21 mouse cellular contexts compared by ENCODE assay signal in the genomic region with DNA sequence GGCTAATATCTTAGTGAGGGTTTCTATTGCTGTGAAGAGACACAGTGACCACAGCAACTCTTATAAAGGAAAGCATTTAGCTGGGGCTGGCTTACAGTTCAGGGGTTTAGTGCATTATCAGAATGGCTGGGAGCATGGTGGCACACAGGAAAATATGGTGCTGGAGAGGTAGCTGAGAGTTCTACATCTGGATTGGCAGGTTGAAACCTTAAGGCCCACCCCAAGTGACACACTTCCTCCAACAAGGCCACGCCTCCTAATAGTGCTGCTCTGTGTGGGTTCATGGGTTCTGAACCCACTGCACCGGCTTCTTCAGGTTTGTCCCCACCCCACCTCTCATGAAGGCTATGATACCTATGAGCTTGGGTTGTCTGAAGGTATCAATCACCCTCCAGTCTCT. TPM values are rescaled to one million over a fixed set of nuclear protein-coding genes. Genes with fewer than 3 reads are reported as not detected.
"Had no signal": no experiment of that assay in that cellular context is flagged by ENCODE, and none has a peak within 500 bp of the region (broad histone marks: within the 10 kb centered on the region; RNA-seq: fewer than 3 reads in every experiment).

No protein-coding gene starts in this region.

- H3K9me3 ChIP-seq: midbrain, embryonic 12.5 days; midbrain, embryonic 15.5 days; neural tube, embryonic 12.5 days; neural tube, embryonic 15.5 days had no signal

- DNase-seq: kidney, adult 2 months; kidney, postnatal 36 days; layer of hippocampus, postnatal 36 days; lung, adult 2 months; lung, postnatal 14 days; right cerebral cortex, adult 18-20 months; right cerebral cortex, postnatal 14 days; right cerebral cortex, postnatal 4 days; thymus, adult 2 months; thymus, postnatal 14 days; thymus, postnatal 4 days had no signal

- H3K4me2 ChIP-seq: midbrain, embryonic 12.5 days; midbrain, embryonic 15.5 days; neural tube, embryonic 12.5 days; neural tube, embryonic 15.5 days had no signal

- H3K4me1 ChIP-seq: midbrain, embryonic 12.5 days; midbrain, embryonic 15.5 days; neural tube, embryonic 12.5 days; neural tube, embryonic 15.5 days had no signal

- H3K4me3 ChIP-seq: left cerebral cortex, adult 2 months; midbrain, embryonic 12.5 days; midbrain, embryonic 15.5 days; neural tube, embryonic 12.5 days; neural tube, embryonic 15.5 days had no signal

- H3K36me3 ChIP-seq: midbrain, embryonic 12.5 days; midbrain, embryonic 15.5 days; neural tube, embryonic 12.5 days; neural tube, embryonic 15.5 days had no signal

- ATAC-seq: midbrain, embryonic 15.5 days had no signal

- H3K9ac ChIP-seq: liver, embryonic 14.5 days; midbrain, embryonic 12.5 days; midbrain, embryonic 15.5 days; neural tube, embryonic 12.5 days; neural tube, embryonic 15.5 days had no signal

- H3K27ac ChIP-seq: kidney, postnatal 0 days; left cerebral cortex, adult 2 months; liver, embryonic 14.5 days; macrophage; midbrain, embryonic 12.5 days; midbrain, embryonic 15.5 days; neural tube, embryonic 12.5 days; neural tube, embryonic 15.5 days; stomach, postnatal 0 days had no signal

- H3K27me3 ChIP-seq: midbrain, embryonic 12.5 days; midbrain, embryonic 15.5 days; neural tube, embryonic 12.5 days; neural tube, embryonic 15.5 days had no signal

RNA-seq across cellular contexts. Expression of gene Adam1b, which starts 30.8 kb away (rescaled TPM):
- polyA plus RNA-seq: kidney, adult 2 months; limb, embryonic 11.5 days; liver, embryonic 14.5 days; lung, adult 2 months; macrophage; midbrain, embryonic 12.5 days; neural tube, embryonic 12.5 days; neural tube, embryonic 15.5 days; stomach, postnatal 0 days; thymus, adult 2 months had no signal
